Mouse (Mus musculus) forebrain, embryonic 13.5 days (tissue): ENCODE results near the gene Plcl2. TPM values are rescaled to one million over a fixed set of nuclear protein-coding genes. Genes with fewer than 3 reads are reported as not detected.
"Not testable (repeated sequence)": the region's sequence is repeated elsewhere in the genome, so short reads cannot be mapped to it uniquely, and the experiment has no call there.

Source experiments
- ATAC-seq: fragments of 200-750 bp; cut with Nextera tagmentation; 2 replicates; pipeline ENCODE4 v1.8.0; 2017
- H3K27ac ChIP-seq: fragments of 300-500 bp; sonication (generic); 2 replicates; pipeline ENCODE4 v1.5.1; 2015; ENCODE audit warnings: inconsistent platforms, mild to moderate bottlenecking, moderate library complexity
- H3K27me3 ChIP-seq: fragments of 300-500 bp; sonication (generic); 2 replicates; pipeline ENCODE4 v1.6.1; 2015; ENCODE audit warnings: mild to moderate bottlenecking, inconsistent platforms
- H3K36me3 ChIP-seq: fragments of 300-500 bp; sonication (generic); 2 replicates; pipeline ENCODE4 v1.6.1; 2015; ENCODE audit warnings: mild to moderate bottlenecking, inconsistent platforms; ENCODE audit not compliant: poor library complexity, severe bottlenecking
- H3K4me1 ChIP-seq: fragments of 300-500 bp; sonication (generic); 2 replicates; pipeline ENCODE4 v1.6.1; 2015; ENCODE audit warnings: inconsistent platforms
- H3K4me2 ChIP-seq: fragments of 300-500 bp; sonication (generic); 2 replicates; pipeline ENCODE4 v1.6.1; 2015; ENCODE audit warnings: inconsistent platforms, mild to moderate bottlenecking, moderate library complexity
- H3K4me3 ChIP-seq: fragments of 300-500 bp; sonication (generic); 2 replicates; pipeline ENCODE4 v1.5.1; 2015; ENCODE audit warnings: mild to moderate bottlenecking, inconsistent platforms
- H3K9ac ChIP-seq: fragments of 300-500 bp; sonication (generic); 2 replicates; pipeline ENCODE4 v1.6.1; 2015; ENCODE audit warnings: mild to moderate bottlenecking, inconsistent platforms
- H3K9me3 ChIP-seq: fragments of 300-500 bp; sonication (generic); replicated peaks from 2 replicates; pipeline ENCODE4 v1.6.1; 2016; ENCODE audit warnings: inconsistent platforms
- WGBS: fragments of 180-500 bp; shearing (Covaris S2); methylation state at CpG from one replicate; pipeline ENCODE4 v1.1.7; 2015; 5-methylcytosine and 5-hydroxymethylcytosine counted together
- polyA plus RNA-seq: library from polyadenylated mRNA; unstranded; fragments of >200 nt; fragmentation: Nextera tagmentation; extraction: Ambion mirVana; gene quantifications from 2 replicates; pipeline ENCODE4 v1.2.1, GENCODE M21; 2015

The Plcl2 gene
- polyA plus RNA-seq, 1 experiment from 2014 or later: 5.7 TPM

DNA sequence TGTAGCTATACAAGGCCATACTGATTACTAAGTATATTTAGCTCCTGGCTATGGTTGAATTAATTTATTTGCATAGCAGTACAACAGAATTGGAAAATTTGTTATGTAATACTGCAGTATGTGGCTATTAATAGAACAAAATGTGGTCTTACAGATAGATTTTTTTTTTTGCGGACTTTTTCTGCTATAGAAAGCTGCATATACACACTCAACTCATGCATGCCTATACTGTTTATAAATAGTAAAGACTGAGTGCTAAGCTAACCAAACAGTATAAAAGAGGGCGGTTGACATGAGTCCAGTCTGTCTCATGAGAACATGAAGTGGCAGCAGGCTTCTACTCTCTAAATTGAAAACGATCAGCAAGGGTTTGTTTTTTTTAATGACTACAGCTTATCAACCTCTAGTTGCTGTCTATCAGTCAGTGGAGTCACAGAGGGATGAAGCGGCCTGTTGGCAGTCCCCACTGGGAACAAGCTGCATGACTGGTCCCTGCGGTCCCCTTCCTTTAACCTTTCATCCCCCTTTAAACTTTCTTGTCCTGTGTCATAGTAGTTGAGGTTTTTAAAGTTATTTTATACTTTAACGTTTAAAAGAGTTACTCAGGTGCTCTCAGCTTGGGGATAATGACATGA lies 8.7 kb downstream of the Plcl2 start:
- Histone ChIP-seq H3K9me3 (no peaks in the 10 kb centered on the region), H3K27me3 (no peaks in the 10 kb centered on the region), H3K4me2 (no peak overlapping the region), H3K4me3 (no peak overlapping the region), H3K27ac (no peak overlapping the region), H3K9ac (no peak overlapping the region), H3K36me3 (no peaks in the 10 kb centered on the region), H3K4me1 (0 out of 2 replicates have a peak, but pooled peaks cover 3% of the 10 kb centered on the region)
- ATAC-seq: no peak
- 77% methylated on average over 6 of the region's 6 CpGs for WGBS

DNA sequence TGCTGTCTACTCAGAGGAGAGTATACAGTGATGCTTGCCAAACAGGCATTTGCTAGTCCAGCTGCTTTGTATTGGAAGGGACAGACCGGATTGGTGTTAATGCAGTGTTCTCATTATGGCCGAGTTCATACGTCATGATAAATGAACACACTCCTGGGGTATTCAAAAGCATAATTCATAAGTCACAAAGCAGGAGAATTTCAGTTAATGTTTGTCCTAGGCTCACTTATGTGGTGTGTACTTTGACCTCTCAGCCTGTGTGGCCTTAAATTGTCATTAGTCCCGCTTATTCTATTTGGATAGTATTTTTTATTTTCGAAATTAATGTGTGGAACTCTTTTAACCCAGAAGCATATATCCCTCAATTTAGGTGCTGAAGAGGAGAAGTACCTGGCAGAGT lies 10.4 kb downstream of the Plcl2 start:
- 91% methylated on average over 5 of the region's 5 CpGs for WGBS
- no peak for ATAC-seq
- Histone ChIP-seq H3K4me3 (no peak overlapping the region), H3K9ac (no peak overlapping the region), H3K4me1 (0 out of 2 replicates have a peak, but pooled peaks cover 3% of the 10 kb centered on the region), H3K36me3 (no peaks in the 10 kb centered on the region), H3K9me3 (no peaks in the 10 kb centered on the region), H3K27ac (no peak overlapping the region), H3K4me2 (no peak overlapping the region), H3K27me3 (no peaks in the 10 kb centered on the region)

DNA sequence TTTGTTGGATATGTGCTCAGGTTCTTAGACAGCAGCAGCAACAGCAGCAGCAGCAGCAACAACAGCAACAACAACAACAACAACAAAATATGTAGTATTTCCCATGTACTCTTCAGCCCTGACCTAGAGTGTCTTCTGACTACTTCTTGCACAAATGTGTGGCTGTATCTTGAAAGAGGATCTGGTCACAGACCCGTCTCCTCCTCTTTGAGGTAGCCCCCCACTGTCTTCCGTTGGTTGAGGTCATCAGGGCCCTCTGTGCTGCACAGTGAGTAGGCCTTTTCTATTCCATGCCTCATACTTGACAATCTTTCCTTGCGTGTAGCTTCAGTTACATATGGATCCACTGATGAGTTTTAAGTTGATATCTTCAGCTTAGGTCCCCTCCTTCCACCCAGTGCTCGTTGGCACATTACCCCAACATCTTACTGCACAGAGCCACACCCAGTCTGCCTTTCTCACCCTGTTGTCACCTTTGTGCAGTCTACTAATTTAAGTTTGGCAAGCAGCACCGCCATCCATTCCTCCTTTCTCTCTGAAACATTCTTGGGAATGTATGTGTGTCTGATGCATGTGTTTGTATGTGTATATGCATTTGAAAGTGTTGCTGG lies 13.4 kb downstream of the Plcl2 start:
- peaks cover 17% of the 10 kb centered on the region; the same call in 1 of the 2 replicates for H3K4me1 ChIP-seq
- no peaks in the 10 kb centered on the region for H3K27me3 ChIP-seq
- H3K4me2 ChIP-seq: no peak overlapping the region
- H3K9ac ChIP-seq: no peak overlapping the region
- H3K36me3 ChIP-seq: no peaks in the 10 kb centered on the region
- 88% methylated on average over 5 of the region's 5 CpGs for WGBS
- ATAC-seq: no peak
- H3K27ac ChIP-seq: no peak overlapping the region
- no peak overlapping the region for H3K4me3 ChIP-seq
- H3K9me3 ChIP-seq: no peaks in the 10 kb centered on the region

DNA sequence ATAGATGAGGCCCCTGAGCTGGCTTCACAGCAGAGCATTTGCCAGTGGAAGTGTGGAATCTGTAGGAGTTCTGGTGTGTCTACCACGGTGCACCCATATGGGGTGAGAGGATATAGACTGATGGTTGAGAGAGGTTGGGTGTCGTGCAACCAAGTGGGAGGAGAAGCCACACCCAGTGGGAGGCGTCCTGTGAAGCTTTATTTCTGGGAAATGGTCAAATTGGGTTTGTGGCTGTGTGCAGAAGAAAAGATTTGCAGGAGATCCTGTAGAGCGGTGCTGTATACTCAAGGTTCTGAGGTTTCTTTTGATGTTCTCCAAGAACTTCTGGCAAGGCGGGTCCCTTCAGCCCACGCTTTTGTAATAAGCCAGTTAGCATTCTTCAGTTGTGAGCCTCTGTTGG lies 15.8 kb downstream of the Plcl2 start:
- WGBS: 71% methylated on average over 6 of the region's 6 CpGs
- Histone ChIP-seq H3K4me1 (peaks cover 14% of the 10 kb centered on the region; the same call in 1 of the 2 replicates), H3K9ac (no peak overlapping the region), H3K4me2 (no peak overlapping the region), H3K27ac (no peak overlapping the region), H3K27me3 (no peaks in the 10 kb centered on the region), H3K9me3 (no peaks in the 10 kb centered on the region), H3K4me3 (no peak overlapping the region), H3K36me3 (no peaks in the 10 kb centered on the region)
- ATAC-seq: no peak

DNA sequence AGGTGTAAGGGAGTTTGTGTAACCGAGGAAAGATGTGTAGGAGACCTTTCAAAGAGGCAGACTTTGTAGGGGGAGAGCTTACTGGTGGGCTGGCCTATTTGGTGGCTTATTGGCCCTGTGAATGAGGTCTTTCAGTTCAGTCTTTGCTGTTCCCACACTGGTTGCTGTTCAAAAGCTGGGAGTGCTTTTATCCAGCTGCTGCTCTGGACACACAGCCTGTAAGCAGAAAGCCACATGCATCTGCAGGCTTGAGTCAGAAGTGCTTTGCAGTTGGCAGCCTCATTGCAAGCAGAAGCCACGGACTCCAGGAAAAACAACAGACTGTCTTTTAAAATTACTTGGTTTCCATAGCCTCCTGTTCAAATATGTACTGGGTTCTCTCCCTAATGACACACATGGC lies 16.6 kb downstream of the Plcl2 start:
- Histone ChIP-seq H3K27ac (no peak overlapping the region), H3K4me3 (no peak overlapping the region), H3K27me3 (no peaks in the 10 kb centered on the region), H3K36me3 (no peaks in the 10 kb centered on the region), H3K9ac (no peak overlapping the region), H3K9me3 (no peaks in the 10 kb centered on the region), H3K4me2 (no peak overlapping the region), H3K4me1 (peaks cover 14% of the 10 kb centered on the region; the same call in 1 of the 2 replicates)
- ATAC-seq: peak; percentile 55; the same call in 1 of the 2 replicates
- 18% methylated on average over 2 of the region's 2 CpGs for WGBS

DNA sequence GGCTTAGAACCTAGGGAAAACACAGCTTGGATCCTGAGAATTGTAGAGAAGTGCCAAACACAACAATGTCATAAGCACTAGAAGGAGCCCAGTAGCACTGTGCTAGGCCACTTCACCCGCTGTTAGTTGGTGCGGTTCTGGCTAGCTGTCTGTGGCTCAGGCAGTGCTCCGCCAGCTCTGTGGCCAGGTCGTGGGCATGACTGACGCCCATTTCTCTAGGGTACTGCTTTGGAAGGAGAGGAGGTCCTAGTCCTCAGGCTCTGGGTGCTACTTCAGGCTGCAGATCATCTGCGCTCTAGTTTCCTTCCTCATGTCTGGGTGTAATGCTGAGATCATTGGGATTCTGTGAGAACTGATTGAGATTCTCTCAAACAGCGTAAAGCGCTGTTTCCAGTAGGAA lies 20.9 kb downstream of the Plcl2 start:
- Histone ChIP-seq H3K4me1 (peaks cover 12% of the 10 kb centered on the region; the same call in 1 of the 2 replicates), H3K27ac (no peak overlapping the region), H3K36me3 (no peaks in the 10 kb centered on the region), H3K4me2 (no peak overlapping the region), H3K4me3 (no peak overlapping the region), H3K9ac (no peak overlapping the region), H3K27me3 (no peaks in the 10 kb centered on the region), H3K9me3 (no peaks in the 10 kb centered on the region)
- 90% methylated on average over 8 of the region's 8 CpGs for WGBS
- no peak for ATAC-seq

DNA sequence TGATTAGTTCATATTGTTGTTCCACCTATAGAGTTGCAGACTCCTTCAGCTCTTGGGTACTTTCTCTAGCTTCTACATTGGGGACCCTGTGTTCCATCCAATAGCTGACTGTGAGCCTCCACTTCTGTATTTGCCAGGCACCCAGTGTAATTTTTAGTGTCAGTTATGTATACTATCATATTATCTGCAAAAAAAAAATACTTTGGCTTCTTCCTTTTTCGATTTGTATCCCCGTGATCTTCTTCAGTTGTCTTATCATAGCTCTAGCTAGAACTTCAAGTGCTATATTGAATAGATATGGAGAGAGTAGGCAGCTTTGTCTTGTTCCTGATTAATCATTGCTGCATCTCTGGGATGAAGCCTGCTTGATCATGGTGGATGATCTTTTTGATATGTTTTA lies 25.7 kb downstream of the Plcl2 start:
- H3K4me2 ChIP-seq, H3K27me3 ChIP-seq, H3K9ac ChIP-seq, H3K4me3 ChIP-seq, ATAC-seq, H3K36me3 ChIP-seq, H3K27ac ChIP-seq, H3K9me3 ChIP-seq, H3K4me1 ChIP-seq: not testable (repeated sequence)
- 94% methylated on average over 2 of the region's 2 CpGs for WGBS

DNA sequence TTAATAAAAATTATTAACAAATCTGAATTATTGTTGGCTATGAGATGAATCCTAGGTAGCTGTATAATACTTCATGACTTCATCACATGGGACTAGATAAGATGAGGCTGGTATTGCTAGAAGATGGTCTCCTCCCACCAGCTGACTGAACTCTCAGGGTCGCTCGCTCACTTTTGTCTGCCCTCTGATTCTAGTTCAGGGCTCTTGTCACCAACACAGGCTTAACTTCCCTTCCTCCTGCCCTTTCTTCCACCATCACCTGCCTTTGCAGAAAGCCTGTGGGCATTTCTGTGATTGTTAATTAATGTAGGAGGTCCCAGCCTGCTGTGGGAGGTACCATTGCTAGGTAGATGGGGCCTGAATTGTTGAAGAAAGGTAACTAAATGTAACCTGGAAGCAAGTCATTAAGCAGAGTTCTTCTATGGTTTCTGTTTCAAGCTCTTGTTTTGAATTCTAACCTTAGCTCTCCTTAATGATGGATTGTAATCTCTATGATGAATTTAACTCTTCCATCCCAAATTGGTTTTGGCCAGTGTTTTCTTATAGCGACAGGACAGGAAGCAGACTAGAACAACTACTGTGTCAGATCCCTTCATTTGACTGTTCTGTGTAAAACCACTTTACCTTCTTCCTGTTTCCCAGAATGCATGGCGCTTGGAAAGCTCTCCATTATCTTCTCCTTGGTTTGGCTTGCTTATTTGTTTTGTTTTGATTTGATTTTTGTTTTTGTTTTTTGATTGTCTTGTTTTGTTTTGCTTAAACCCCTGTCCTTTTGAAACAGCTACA lies 27.4 kb downstream of the Plcl2 start:
- 95% methylated on average over 4 of the region's 4 CpGs for WGBS
- H3K36me3 ChIP-seq: no peaks in the 10 kb centered on the region
- no peak for ATAC-seq
- H3K4me3 ChIP-seq: no peak overlapping the region
- no peaks in the 10 kb centered on the region for H3K27me3 ChIP-seq
- H3K27ac ChIP-seq: no peak overlapping the region
- no peaks in the 10 kb centered on the region for H3K9me3 ChIP-seq
- H3K4me2 ChIP-seq: no peak overlapping the region
- no peaks in the 10 kb centered on the region for H3K4me1 ChIP-seq
- H3K9ac ChIP-seq: no peak overlapping the region

DNA sequence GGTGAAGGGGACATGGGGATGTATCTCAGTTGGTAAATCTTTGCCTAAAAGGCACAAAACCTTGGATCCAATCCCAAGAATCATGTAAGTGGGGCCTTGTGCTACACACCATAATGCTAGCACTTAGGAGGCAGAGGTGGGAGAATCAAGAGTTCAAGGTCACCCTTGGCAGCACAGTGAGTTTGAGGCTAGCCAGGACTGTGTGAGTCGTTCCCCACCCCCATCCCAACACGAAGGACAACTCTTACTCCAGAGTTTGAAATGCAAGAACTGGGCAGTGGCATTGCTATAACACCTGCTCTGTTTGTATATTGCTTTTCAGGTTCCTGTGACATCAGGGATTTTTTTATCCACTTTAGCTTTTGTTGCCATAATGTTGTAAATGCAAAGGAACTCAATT lies 28.6 kb downstream of the Plcl2 start:
- H3K9ac ChIP-seq: no peak overlapping the region
- peaks cover 5% of the 10 kb centered on the region for H3K9me3 ChIP-seq
- no peaks in the 10 kb centered on the region for H3K36me3 ChIP-seq
- H3K4me2 ChIP-seq: no peak overlapping the region
- no peaks in the 10 kb centered on the region for H3K27me3 ChIP-seq
- no peak overlapping the region for H3K27ac ChIP-seq
- H3K4me1 ChIP-seq: no peaks in the 10 kb centered on the region
- ATAC-seq: no peak
- 91% methylated on average over 2 of the region's 2 CpGs for WGBS
- no peak overlapping the region for H3K4me3 ChIP-seq

DNA sequence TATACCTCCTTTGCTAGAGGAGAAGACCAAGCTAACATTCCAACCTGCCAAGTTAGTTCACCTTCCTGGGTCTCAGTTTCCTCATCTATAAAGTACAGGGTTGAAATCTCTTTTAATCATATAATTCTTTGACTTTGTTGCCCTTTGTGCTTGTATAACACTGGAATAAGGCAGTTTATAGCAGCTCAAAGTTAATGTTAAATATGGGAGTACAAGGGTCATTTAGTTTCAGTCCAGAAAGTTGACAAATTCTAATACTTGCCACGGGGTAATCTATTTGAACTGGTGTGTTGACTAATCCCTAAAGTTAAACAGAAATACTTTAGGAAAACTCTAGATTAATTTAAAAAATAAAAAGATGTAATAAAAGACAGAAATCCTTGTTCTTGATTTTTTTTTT lies 35.7 kb downstream of the Plcl2 start:
- Histone ChIP-seq H3K4me1 (no peaks in the 10 kb centered on the region), H3K9me3 (peaks cover 6% of the 10 kb centered on the region), H3K36me3 (no peaks in the 10 kb centered on the region), H3K4me3 (no peak overlapping the region), H3K4me2 (no peak overlapping the region), H3K9ac (no peak overlapping the region), H3K27ac (no peak overlapping the region), H3K27me3 (no peaks in the 10 kb centered on the region)
- ATAC-seq: no peak
- WGBS: 87% methylated on average over 1 of the region's 1 CpGs

DNA sequence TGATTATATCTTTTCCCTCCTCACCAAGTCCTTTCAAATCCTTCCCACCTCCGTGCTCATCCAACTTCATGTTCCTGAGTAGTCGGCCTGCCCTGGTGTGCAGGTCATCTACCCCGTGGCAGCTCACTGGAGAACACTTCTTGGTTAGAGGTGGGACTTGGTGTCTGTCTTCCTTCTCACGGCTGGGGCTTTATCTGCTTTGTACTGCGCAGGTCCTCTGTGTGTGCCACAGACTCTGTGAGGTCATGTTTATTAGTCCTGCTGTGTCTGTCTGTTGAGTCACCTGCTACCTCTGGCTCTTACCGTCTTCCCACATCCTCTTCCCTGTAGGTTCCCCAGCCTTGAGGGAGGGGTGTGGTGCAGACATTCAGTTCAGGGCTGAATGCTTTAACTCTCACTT lies 36.1 kb downstream of the Plcl2 start:
- Histone ChIP-seq H3K9ac (no peak overlapping the region), H3K27ac (no peak overlapping the region), H3K4me2 (no peak overlapping the region), H3K27me3 (no peaks in the 10 kb centered on the region), H3K4me3 (no peak overlapping the region), H3K4me1 (no peaks in the 10 kb centered on the region), H3K36me3 (no peaks in the 10 kb centered on the region), H3K9me3 (peaks cover 6% of the 10 kb centered on the region)
- ATAC-seq: no peak
- WGBS: 79% methylated on average over 6 of the region's 6 CpGs

DNA sequence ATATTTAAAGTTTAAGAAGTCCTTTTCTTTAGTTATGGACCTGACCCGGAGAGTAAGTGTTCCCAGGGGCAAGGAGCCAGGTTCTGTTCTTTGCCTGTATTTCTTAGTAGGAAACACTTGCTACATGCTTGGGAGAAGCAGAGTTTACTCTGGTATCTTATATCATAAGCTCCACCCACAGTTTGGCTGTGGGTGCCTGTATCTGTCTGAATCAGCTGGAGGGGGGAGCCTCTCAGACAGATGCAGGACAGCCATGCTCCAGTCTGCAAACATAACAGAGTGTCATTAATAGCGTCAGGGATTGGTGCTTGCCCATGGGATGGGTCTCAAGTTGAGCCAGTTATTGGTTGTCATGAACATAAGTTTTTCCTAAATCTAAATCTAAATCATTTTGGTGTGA lies 42.9 kb downstream of the Plcl2 start:
- H3K36me3 ChIP-seq: no peaks in the 10 kb centered on the region
- H3K27me3 ChIP-seq: no peaks in the 10 kb centered on the region
- whole genome bisulfite sequencing: 95% methylated on average over 2 of the region's 2 CpGs
- H3K9me3 ChIP-seq: no peaks in the 10 kb centered on the region
- no peak overlapping the region for H3K4me3 ChIP-seq
- H3K4me2 ChIP-seq: no peak overlapping the region
- no peak for ATAC-seq
- no peaks in the 10 kb centered on the region for H3K4me1 ChIP-seq
- H3K9ac ChIP-seq: no peak overlapping the region
- H3K27ac ChIP-seq: no peak overlapping the region
